Mouse (Mus musculus): ENCODE data around the gene Nek7. TPM values are rescaled to one million over a fixed set of nuclear protein-coding genes. Genes with fewer than 3 reads are reported as not detected.
A peak's percentile ranks its signal among the peaks of the same experiment; 100 is the strongest.

The Nek7 gene
- total RNA-seq, 2 experiments from 2014 or later: 10.2 to 11.5 TPM

DNA sequence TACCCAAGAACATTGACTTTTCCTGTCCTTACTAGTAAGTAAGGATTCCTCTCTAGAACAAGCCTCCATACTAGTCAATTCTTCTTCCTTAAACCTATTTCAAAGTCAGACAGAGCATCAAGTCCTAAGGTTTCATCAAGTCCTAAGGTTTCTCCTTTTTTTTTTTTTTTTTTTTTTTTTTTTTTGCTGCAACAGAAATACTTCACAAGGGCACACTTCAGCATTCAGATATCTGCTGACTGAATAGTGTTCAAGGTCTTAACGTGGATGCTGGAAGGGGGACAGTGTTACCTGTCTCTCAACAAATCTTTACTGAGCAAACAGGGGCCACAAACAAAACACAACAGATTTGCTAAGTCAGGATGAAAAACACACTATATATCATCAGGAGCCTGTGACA lies 7.8 kb downstream of the Nek7 start:
- intact Hi-C loops (cut with DNase I): loop anchor here (10.0 kb wide), 2 partner anchors 107 to 223 kb away; no protein-coding TSS in a partner anchor

DNA sequence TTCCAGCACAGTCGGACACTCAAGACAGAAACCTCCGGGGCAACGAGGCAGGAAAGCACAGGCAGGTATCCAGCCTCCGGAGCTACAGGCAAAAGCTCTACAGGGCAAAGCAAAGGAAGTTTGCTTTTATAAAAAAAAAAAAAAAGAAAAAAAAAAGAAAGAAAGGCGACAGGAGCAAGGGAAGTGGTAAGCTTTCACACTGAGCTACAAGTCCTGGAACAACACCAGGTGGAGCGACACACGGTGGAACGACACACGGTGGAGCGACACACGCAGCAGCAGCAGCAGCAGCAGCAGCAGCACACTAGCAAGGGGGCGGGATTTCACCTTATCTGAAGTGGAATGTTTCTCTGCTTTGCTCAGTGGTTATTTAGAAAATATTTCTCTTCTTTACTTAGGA lies 10.8 kb downstream of the Nek7 start:
- intact Hi-C loops (cut with DNase I): no loop called here
- DNase-seq: no peak

More for the DNA sequence above, 7.8 kb downstream of the Nek7 start:
- no peak for DNase-seq

DNA sequence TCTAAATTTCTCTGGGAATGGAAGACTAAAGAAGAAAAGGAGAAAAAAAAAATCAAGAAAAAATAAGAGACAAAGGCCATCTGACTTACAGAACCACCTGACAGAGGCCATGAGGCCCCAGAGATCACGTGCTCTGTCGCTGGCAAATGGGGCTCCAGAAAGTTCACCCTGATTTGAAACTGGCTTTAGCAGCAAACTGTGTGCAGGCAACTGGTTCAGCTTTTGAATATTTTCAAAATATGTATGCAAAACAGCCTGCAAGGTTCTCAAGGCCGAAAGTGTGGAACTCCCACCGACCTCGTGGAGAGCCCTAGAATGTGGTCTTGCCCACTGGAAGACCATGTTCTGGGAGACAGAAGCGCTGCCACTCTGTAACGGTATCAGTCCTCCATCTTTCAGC lies 11.6 kb downstream of the Nek7 start:
- intact Hi-C loops (cut with DNase I): no loop called here
- DNase-seq: no peak

DNA sequence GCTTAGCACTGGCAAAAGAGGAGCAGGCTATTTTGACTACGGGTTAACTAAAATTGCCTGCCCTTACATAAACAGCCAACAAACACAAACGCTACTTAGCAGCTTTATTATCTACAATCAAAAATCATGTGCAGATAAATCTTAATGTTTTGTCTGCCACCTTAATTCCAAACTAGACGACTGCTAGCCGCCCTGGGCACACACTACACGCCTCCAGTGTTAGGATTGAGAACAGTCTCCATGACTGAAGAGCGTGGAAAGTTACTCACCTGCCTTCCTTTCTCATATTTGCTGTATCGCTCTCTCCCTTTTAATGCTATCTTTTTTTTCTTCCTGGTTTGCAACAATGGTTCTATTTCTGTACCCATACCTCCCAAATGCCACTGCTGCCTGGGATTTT lies 12.1 kb downstream of the Nek7 start:
- DNase-seq: no peak
- intact Hi-C loops (cut with DNase I): no loop called here

DNA sequence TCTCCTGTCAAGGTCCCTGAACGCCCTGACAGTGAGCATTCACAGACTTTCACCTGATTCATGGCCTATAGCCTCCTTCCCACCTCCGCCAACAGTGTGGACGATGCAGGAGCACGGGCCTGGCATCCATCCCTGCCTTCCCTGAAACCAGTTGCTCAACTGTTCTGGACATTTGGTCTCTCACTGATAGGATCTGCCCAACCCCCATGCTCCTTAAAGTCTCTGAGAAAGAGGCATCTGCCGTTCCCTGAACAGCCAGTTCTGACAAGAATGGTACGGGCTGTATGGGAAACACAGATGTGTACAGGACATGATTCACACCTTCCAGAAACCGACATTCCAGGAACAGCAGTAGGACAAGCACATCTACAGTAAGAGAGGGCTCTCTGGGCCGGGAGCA lies 13.2 kb downstream of the Nek7 start:
- DNase-seq: no peak
- intact Hi-C loops (cut with DNase I): no loop called here

DNA sequence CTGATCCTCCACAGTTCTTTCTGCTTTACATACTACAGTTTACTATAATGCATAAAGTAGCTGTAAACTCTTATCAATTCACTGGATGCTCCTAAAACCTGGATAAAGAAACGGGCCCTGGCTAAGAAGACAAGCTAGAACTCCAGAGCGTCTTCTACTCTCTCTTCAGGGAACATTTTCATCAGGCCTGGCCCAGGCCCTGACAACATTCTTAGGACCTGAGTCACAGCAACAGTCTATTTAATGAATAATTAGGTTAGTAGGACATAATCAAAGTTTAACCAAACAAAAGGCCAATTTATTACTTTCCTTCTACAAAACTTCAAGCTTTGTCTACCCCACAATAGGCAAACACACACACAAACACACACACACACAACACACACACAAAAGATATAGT lies 15.2 kb downstream of the Nek7 start:
- no peak for DNase-seq

DNA sequence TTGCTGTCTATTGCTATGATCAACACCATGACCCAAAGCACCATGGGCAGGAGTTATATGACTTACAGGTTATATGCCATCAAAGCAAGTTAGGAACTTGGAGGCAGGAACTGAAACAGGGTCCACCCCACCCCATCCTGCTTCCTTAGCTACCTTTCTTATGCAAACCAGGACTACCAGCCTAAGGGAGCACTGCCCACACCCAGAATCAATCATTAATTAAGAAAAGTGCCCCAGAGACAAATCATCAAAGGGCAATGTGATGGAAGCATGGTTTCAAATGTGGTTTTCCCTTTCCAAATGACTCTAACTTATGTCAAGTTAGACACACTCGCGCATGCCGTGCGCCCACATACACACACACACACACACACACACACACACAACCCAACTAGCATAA lies 16.0 kb downstream of the Nek7 start:
- intact Hi-C loops (cut with DNase I): no loop called here
- no peak for DNase-seq

More for the DNA sequence above, 15.2 kb downstream of the Nek7 start:
- intact Hi-C loops (cut with DNase I): no loop called here

DNA sequence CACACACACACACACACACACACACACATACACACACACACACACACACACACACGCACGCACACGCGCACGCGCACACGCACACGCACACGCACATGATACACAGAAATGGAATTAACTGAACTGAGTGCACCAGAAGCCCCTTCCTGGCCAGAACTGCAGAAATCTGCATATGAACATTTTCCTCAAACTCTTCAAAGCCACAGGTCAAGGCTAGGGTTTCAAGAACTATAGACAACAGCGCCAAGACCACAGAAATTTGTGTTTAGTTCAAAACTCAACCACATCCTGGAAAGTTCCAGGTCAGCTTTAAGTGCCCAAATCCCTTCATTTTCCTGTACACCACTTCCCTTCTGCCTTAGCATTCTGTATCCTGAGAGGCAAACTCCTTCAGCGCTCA lies 21.9 kb downstream of the Nek7 start:
- intact Hi-C loops (cut with DNase I): no loop called here
- no peak for DNase-seq

DNA sequence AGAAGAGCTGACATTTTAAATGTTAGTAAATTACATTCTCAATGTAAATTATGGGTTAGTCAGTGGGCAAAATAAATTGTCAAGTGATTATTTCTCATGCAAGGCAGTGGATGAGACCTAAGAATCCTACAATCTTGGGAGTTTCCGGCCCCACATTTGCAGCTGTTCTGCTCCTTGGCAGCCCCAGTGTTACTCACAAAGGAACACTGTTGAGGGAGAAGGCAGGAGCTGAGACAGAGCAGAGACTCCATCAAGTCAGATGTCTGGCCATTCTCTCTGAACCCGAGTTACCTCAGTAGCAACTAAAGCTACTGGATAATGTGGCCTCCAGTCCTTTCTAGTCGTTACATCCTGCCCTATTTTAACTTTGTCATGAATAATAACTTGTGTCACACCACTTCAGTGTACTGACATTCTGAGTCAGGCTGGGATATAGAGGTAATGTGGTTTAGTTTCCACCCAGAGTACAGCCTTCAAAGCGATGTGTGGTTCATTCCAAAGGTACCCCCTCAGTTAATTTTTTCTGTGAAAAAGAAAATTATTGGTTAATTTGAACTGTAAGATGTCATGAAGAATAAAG lies 23.7 kb downstream of the Nek7 start:
- intact Hi-C loops (cut with DNase I): no loop called here
- DNase-seq: no peak

DNA sequence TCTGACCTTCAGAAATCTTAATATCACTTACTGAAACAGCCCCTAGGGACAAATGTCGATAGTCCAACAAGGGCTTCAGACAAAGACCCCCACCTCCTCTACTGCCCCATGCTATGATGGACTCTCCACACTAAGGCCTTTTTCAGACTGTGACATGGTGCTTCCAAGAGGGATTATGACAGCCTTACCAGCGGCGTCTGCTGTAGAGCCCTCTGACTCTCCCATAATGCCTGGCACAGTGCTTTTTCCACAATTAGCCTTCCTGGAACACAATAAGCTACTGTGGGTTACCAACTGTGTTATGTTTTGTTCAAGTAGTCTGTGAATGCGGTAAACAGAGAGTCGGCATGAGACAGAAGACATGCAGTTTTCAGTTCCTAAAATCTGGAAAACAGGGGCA lies 25.0 kb downstream of the Nek7 start:
- DNase-seq: no peak
- intact Hi-C loops (cut with DNase I): no loop called here

DNA sequence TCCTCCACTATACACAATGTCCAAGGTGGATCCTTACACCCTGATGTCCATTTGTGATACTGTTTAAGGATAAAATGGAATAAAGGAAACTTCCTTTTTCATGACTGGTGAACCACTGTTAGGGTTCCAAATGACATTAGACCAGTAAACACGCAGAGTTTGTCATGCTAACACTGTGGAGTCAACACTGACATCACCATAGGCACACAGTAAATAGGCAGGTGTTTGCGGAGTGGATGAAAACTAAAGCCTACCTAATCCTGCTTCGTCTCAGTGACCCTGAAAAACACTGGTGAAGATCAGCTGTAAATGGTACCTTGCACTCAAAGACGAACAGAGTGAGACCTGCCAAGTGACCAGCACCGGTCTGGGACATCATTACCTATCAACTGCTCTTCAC lies 26.0 kb downstream of the Nek7 start:
- no peak for DNase-seq
- intact Hi-C loops (cut with DNase I): no loop called here

DNA sequence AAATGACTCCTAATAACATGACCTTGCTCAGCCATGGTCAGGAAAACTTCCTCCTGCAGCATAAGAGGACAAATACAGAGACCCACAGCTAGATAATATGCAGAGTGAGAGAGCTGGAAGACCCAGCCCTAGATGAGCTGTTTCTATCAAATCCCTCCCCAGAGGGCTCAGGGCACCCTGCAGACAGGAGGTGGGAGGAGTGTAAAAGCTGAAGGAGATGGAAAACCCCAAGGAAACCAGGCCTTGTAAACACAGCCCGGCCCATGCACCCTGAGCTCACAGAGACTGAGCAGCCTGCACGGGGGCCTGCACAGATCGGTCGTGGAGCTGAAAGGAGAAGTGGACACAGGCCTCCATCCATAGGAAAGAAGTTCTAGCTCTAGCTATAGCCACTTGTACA lies 27.5 kb downstream of the Nek7 start:
- intact Hi-C loops (cut with DNase I): no loop called here
- no peak for DNase-seq

DNA sequence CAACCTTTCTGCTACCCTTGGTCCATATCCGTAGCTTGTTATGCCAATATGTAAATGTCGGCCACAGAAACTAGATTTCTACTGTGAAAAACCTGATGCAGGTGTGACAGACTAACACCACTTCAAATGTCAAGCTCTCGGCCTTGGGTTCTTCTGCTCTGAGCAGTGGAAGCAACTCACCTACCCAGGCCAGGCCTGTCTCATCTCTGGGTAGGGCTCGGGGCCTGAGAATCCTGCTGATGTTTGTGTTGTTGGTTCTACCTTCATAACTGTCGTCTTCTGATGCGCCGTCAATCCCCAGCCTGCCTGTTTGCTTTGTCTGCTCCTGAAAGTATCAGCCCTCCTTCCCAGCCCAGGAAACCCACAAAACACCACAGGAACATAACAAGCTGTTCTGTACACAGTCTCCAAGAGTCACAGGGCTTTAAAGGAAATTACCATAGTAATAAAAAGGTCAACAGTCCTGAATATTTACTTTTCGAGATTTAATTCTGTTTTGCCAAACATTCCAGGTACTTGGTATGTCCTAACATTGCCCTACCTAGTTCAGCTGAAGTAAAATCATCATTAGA lies 29.4 kb downstream of the Nek7 start:
- intact Hi-C loops (cut with DNase I): no loop called here
- DNase-seq: no peak

DNA sequence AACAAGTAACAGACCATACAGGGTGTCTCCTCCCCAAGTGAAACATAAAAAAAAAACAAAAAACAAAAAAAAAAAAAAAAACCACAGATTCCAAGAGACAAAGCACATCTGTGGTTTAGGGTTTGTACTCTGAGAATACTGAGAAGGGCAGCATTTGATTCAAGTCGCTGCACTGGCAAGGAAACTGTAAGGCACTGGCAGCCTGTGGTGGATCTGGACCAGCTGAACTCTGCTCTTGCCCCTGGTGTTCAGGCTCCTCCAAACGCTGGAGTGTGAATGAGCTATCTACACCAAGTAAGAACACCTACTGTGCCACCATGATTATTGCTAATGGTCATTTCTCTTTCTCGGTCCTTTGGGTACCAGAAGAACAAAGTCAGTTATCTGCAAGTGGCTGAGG lies 30.8 kb downstream of the Nek7 start:
- intact Hi-C loops (cut with DNase I): no loop called here
- no peak for DNase-seq

DNA sequence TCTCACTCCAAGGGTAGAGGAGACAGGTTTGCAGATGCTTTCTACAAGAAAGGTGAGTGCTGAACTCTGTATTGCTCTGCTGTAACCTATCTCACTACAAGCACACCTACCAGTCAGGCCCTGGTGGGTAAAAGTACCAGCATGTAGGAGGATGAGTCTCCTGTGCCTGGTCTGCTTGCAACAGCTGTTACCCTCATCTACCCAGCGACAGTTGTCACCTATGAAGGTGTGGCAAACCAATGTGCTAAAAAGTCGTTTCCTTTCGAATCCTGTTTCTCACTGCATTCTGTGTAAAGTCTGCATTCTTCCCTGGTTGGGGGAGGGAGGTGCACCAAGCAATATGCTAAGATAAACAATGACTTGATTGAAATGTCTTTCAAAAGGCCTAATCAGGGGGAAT lies 32.1 kb downstream of the Nek7 start:
- intact Hi-C loops (cut with DNase I): no loop called here
- no peak for DNase-seq

DNA sequence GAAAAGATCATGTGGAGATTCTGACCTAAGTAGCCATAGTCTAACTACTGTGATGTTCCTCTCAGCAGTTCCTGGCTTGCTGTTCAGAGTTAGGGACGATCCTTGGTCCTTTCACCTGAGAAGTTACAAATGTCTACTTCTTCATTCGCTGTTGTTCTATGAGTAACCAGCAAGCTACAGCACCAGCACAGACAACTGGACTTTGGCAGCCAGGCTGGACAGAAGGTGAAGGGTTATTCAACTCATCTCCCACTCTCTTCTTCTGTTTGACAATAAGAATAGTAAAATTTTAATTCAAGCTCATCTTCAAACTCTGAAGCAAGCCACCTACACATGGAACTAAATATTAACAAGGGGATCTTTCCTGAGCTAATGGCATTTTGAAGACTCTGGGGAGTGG lies 33.0 kb downstream of the Nek7 start:
- intact Hi-C loops (cut with DNase I): no loop called here
- DNase-seq: no peak

DNA sequence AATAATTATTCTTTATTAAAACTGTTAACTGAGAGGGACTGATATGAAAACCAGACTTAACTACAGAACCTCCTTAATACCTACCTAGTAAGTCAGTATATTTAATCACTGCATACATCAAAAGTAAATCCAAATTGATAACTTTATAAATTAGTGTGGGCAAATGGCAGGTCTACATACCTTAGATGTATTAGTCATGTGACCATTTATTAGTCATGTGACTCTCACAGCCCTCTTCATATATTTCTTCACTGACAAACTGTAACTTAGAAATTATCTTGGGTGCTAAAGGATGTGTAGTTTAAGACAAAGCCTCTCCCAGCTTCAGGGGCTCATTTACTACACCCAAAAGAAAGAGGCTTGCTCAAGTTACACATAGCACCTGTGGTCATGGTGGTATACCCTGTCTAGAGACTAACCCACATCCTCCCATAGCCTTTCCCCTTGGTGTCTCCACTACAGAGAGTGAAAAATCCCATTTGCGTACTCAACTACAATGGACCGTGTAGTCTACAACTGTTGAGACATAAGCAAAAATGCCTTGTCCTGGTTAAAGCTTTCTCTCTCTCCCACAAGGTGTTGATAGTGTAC lies 35.4 kb downstream of the Nek7 start:
- DNase-seq: no peak

DNA sequence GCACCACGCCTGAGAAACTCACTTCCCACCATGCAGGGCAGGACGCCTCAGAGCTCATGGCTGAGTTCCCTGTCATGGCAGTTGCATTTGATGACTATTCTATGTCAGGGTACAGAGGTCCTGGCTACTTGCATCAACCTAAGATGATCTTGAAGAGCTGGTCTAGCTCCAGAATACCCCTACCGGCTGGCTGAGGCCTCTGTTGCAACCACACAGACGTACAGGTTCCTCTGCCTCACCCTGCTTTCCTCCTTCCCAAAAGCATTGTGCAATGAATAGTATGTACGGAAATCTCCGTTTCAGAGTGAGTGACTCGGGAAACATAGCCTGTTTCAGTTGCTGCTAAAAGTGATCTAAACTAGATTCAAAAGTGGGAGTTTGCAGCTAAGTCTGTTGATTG lies 37.7 kb downstream of the Nek7 start:
- DNase-seq: no peak
- intact Hi-C loops (cut with DNase I): no loop called here

More for the DNA sequence above, 35.4 kb downstream of the Nek7 start:
- intact Hi-C loops (cut with DNase I): no loop called here

DNA sequence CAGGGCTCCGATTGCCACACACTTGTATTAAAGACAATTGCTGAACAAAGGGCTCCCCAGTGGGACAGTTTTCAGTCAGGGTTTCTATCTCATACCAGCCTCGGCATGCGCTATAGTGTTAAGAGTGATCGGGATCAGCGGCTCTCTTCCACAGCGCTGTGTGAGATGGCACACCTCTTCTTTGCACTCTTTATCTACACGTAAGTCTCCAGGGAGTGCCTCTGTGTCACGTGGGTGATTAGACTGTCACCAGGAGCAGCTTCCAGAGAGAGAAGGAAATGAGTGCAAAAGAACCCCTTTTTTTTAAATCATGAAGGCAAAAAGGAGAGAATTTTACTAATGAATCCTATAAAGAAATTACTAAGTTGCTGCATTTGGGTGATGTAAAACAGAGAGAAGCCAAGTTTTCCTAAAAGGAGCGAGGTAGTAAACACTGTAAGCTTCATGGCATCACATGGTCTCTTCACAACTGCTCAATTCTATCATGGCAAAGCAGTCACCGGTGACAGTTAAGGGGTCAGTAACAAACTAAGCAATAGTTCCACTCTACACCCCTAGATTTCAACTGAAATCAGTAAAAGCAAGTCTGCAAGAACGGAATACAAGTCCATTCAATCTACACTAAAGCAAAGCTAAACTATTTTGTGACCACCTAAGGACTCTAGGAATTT lies 40.0 kb downstream of the Nek7 start:
- DNase-seq: no peak
- intact Hi-C loops (cut with DNase I): no loop called here

DNA sequence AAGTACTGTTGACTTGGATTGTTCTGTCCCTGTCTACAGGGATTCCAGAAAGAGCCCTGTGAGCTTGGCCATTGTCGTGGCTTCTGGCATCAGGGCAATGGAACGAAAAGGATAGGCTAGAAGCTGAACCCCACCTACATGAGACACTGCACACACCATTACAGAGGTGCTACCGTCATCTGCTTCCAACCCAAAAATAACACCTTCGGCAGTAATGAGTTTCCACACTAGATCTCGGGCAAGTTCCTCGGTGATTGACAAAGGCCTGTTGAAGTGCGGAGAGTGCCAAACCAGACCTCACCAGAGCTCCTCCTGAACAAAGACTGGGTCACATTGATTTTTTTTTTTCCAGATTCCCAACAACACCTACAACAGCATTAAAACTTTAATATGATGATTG lies 40.7 kb downstream of the Nek7 start:
- intact Hi-C loops (cut with DNase I): no loop called here
- no peak for DNase-seq

DNA sequence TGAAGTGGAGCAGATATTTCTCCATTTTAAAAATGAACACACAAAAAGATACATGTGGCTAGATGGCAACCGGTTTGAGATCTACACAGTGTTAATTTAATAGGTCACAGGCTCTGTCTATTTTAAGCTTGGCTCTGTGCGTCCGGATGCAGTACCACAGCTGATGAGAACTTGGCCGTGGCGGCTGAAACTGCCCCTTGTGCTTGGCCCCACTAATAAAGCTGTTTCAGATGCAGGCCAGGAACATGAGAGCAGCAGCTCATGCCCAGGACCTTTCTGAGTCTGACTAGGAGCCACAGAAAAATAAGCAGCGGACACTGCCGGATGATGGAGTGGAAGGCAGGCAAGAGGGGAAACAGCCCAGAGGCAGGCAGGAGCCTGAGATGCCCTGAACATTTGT lies 43.1 kb downstream of the Nek7 start:
- intact Hi-C loops (cut with DNase I): no loop called here
- peak; percentile 58 for DNase-seq

DNA sequence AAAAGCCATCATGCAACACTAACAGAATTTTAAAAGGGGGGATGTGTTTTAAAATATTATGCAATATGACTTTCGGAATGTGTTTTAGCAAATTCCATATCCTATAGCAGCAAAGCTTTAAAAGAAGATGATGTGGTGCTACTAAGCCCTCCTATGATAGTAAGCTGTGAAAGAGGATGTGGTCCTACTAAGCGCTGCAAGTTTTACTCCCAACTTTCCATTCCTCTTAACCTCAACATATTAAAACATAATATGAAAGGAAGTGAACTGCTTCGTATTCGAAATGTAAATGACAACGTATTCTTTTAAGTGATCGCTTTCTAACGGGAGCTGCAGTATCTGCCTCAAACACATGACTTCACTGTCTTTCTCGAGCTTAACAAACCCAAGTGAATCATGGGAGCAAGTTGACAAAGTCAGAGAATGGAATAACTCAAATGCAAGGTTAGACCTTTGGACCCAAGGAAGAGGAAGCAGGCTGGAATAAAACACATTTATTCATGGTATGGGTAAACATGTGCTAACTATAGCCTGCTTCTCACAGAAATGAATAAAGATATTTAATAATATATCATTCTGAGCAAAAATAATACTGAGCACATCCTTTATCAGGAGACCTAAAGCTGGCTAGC lies 43.8 kb downstream of the Nek7 start:
- no peak for DNase-seq
- intact Hi-C loops (cut with DNase I): no loop called here
